Mouse (Mus musculus) skeletal muscle tissue, adult 2 months (tissue): ENCODE results near the gene Trpv1.

ENCODE experiments used
- DNase-seq: peaks from one replicate; pipeline ENCODE4 v3.0.0-alpha.2; 2012; ENCODE audit warnings: low read depth, low spot score

Trpv1 gene

GRCm38 (mm10) chr11:73235990-73236701 lies 2.1 kb downstream of the Trpv1 start:
- DNase-seq, result peak; percentile 78

- DNase-seq, result no peak
Observed at GRCm38 (mm10) chr11:73236731-73237130, 2.6 kb downstream of the Trpv1 start.

DNA sequence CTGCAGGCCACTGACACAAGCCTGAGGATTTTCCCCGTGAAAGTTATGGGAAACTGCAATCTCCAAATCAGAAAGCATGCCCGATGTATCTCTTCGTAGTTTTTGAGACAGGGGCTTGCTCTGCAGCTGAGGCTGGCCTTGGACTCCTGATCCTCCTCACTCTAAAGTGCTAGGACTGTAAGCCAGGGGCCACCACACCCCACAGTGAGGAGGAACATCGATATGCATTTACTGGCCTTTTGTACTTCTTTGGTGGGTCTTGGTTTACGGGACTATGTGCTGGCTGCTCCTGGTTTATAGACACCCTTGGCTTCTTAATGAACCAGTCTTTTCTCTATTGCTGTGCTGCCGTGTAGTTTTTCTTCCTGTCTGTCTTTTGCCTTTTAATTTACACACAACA lies 8.1 kb downstream of the Trpv1 start:
- no peak for DNase-seq

DNA sequence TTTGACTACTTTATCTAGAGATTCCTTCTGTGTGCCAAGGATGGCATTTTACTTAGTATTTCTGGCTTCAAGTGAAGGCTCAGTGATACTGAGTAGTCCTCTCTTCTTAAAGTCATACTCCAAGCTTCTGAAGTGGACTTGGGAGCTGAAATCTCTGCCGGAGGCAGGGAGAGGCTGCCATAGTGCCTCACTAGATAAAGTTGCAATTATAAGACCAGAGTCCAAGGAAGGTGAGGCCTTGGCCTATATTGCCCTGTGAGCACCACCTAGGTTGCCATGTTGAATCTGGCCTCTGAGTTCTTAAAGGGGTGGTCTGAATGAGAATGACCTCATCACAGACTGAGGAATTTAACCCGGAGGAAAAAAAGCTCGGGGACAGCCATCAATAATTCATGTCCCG lies 8.7 kb downstream of the Trpv1 start:
- no peak for DNase-seq

DNA sequence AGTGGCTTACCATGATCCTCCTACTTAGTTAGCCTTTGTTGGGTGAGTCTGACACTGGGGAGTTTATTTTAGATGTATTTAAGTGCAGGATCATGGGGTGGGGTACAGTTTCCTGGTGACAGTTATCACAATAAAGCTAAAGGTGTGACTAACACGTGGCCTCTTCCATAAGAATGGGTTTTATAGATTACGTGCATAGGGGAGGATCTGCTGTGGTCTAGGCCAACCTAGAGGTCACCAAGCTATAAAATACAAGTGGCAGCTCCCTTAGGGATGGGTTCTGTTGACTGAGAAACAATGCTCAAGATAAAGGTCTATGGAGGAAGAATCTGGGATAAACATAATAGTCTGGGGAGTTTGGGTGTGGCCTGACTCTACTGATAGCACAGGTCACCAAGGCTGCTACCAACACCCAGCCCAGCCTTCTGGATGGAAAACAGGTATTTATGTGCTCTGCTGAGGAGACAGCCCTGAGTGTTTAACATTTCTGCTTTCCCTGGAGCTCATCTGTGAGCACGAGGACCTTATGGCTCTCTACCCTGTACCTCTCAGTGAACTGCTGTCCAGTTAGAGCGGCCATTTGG lies 23.4 kb downstream of the Trpv1 start:
- no peak for DNase-seq

GRCm38 (mm10) chr11:73258664-73259063 lies 24.6 kb downstream of the Trpv1 start:
- no peak for DNase-seq

DNA sequence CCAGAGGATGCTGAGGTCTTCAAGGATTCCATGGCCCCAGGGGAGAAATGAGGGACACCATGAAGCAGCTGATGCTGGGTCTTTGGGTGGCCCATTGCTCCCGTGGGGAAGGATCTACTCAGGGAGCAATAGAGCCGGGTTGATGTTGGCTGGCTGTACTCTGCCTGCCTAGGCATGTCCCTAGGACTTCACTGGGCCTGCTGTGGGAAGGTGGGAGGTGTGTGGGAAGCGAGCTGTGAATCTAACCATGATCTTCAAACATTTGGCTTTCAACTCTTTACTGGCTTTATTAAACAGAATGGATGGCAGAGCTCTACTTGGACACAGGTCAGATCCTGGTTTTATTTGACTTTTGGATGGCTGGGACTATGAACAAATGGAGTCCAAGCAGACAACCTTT lies 26.4 kb downstream of the Trpv1 start:
- DNase-seq, result no peak

- DNase-seq, result no peak
Observed at GRCm38 (mm10) chr11:73261385-73261784, 27.3 kb downstream of the Trpv1 start.

- no peak for DNase-seq
Observed at GRCm38 (mm10) chr11:73267267-73267666, 33.2 kb downstream of the Trpv1 start, which contains the start of gene Trpv3. Gene Trpv3 (plus strand): TSS chr11:73267388.

DNA sequence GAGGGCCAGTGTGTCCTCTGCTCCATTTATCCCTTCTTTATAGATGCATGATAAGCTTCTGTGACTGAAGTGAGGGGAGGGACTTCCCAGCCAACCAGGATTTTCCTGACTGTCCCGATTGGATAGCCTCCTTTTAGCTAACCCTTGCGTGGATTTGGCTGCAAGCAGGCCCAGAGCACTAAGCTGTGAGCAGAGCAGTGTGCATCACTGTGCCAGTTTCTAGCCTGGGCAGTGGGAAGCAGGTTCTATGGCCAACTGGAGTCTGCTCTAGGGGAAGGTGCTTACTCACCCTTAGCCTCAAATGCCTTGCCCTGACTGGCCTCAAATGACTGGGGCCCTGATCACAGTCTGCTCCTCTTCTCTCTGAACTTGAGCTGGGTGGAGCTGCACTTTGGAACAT lies 40.7 kb downstream of the Trpv1 start:
- peak; percentile 39 for DNase-seq

DNA sequence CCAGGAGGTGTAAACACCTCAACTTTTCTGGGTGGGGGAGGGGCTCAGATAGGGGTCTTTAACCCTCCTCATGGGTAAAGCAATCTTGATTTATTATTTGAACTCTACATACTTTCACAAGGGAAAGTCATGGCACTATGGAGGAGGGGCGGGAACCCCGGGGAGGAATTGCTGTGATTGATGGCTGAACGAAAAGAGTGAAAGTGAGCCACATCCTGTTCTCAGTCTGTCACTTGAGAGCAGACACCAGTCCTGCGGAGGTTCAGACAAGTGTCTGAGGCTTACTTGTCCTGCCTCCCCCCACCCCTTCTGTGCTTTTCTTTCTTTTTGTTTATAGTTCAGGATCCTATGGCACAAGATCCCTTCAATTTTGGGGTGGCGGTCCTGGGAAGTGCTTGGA lies 46.6 kb downstream of the Trpv1 start:
- DNase-seq, result no peak

- DNase-seq, result peak; percentile 43
Observed at GRCm38 (mm10) chr11:73281528-73282027, 47.5 kb downstream of the Trpv1 start.

DNA sequence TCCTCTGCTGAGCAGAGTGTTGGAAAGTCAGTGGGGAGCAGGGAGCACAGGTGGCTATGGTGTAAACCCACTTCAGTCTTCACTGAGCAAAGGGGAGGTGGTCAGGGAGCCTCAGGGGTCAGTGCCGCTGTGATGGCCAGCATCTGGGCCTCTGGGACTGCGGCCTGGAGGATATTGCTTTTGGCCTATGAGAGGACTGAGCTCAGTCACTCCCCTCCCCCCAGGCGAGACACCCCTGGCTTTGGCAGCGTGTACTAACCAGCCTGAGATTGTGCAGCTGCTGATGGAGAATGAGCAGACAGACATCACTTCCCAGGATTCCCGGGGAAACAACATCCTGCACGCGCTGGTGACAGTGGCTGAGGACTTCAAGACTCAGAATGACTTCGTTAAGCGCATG lies 49.3 kb downstream of the Trpv1 start:
- DNase-seq, result no peak

DNA sequence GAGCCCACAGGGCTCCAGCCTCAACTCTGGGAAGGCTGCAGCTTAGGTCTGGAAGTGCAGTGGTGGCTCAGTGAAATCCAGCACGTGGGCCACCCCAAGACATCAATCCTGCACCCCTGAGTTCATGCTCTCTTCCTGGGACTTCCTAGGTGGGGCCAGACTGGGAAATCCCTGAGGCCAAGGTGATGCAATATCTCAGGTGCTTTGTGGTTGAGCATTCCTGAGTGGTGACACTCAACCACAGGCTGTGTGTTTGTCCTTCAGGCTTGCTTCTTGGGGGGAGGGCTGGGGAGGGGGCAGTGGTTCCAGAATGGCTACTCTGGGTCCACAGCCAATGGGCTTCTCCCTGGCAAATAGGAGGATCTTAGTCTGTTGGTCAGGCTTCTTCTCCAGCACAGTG lies 49.8 kb downstream of the Trpv1 start:
- DNase-seq, result no peak

GRCm38 (mm10) chr11:73284351-73284750 lies 50.3 kb downstream of the Trpv1 start:
- peak; percentile 40 for DNase-seq

DNA sequence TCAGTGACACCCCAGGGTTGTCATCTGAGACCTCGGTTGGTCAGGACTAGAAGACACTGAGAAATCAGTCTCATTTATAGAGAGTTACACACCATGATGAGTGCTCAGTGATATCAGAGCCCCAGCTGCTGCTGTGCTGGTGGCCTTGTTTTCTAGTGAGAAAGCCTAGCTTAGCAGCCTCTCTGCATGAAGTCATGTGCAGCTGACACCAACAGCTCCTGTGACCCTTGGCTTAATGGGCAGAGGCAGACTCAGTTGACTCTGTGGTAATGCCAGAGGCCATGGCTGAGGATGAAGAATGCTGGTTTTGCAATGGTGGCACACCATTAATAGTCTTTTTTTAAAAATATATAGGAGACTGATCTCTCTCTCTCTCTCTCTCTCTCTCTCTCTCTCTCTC lies 55.5 kb downstream of the Trpv1 start:
- DNase-seq, result no peak

DNA sequence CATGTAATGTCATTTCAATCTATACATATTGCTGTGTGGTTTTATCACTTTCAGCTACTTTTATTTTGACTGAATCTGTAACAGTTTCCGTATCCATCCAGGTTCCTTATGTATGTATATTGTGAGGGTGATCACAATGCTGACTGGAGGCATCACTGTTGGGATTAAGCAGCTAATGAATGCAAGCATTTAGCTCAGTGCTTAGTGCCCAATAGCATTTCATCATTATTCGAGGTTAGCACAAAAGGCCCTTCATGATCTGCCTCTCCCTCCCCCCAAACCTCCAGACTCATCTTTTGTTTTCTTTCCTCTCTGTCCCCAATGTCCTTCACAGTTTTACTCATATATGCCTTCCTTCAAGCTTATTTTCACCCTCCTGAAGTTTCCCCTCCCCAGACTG lies 69.0 kb downstream of the Trpv1 start:
- DNase-seq, result no peak
